Mouse (Mus musculus): ENCODE data around the gene Gm49354. TPM values are rescaled to one million over a fixed set of nuclear protein-coding genes. Genes with fewer than 3 reads are reported as not detected.

Gene Gm49354
- not detected for polyA plus RNA-seq (2014; fragmentation: Illumina TruSeq; extraction: RNeasy Lipid Tissue Mini Kit (QIAGEN cat#74804); ENCODE audit: low read depth, low replicate concordance)

GRCm38 (mm10) chr13:59782145-59782544, at the start of gene Gm49354:
Gene Gm49354, minus strand, starts transcription at chr13:59782245.

GRCm38 (mm10) chr13:59822507-59823462, 40.7 kb upstream of the Gm49354 start, which contains the start of gene Tut7:
Gene Tut7, minus strand, starts transcription at chr13:59823147.

GRCm38 (mm10) chr13:59769296-59770163, 12.5 kb downstream of the Gm49354 start, which contains the start of gene Isca1:
Gene Isca1, minus strand, starts transcription at chr13:59769810.

GRCm38 (mm10) chr13:59746711-59747110, 35.3 kb downstream of the Gm49354 start, which contains the start of gene 1700014D04Rik:
Gene 1700014D04Rik, minus strand, starts transcription at chr13:59746752.

GRCm38 (mm10) chr13:59731652-59732051, 50.4 kb downstream of the Gm49354 start, which contains the start of gene Spata31d1d:
Gene Spata31d1d, minus strand, starts transcription at chr13:59731752.

GRCm38 (mm10) chr13:59711984-59712383, 70.1 kb downstream of the Gm49354 start, which contains the start of gene Spata31d1b:
Gene Spata31d1b, plus strand, starts transcription at chr13:59712284.

GRCm38 (mm10) chr13:59710230-59710629, 71.8 kb downstream of the Gm49354 start, which contains the start of gene Spata31d1a:
Gene Spata31d1a, minus strand, starts transcription at chr13:59710330.

Other genes starting within 250 kb of the Gm49354 start
- 111 TPM for gene Agtpbp1, start 197.0 kb downstream of the Gm49354 start, polyA plus RNA-seq (2014; fragmentation: Illumina TruSeq; extraction: RNeasy Lipid Tissue Mini Kit (QIAGEN cat#74804); ENCODE audit: low read depth, low replicate concordance)
- gene Naa35, start 197.0 kb downstream of the Gm49354 start, polyA plus RNA-seq (2014; fragmentation: Illumina TruSeq; extraction: RNeasy Lipid Tissue Mini Kit (QIAGEN cat#74804); ENCODE audit: low read depth, low replicate concordance), result 51.5 TPM
- gene Golm1, start 106.4 kb downstream of the Gm49354 start, polyA plus RNA-seq (2014; fragmentation: Illumina TruSeq; extraction: RNeasy Lipid Tissue Mini Kit (QIAGEN cat#74804); ENCODE audit: low read depth, low replicate concordance), result 13.5 TPM
- gene 4921517D22Rik, start 88.1 kb downstream of the Gm49354 start, polyA plus RNA-seq (2014; fragmentation: Illumina TruSeq; extraction: RNeasy Lipid Tissue Mini Kit (QIAGEN cat#74804); ENCODE audit: low read depth, low replicate concordance), result not detected
- not detected for gene Spata31d1a, start 71.9 kb downstream of the Gm49354 start, polyA plus RNA-seq (2014; fragmentation: Illumina TruSeq; extraction: RNeasy Lipid Tissue Mini Kit (QIAGEN cat#74804); ENCODE audit: low read depth, low replicate concordance)
- gene Spata31d1b, start 70.0 kb downstream of the Gm49354 start, polyA plus RNA-seq (2014; fragmentation: Illumina TruSeq; extraction: RNeasy Lipid Tissue Mini Kit (QIAGEN cat#74804); ENCODE audit: low read depth, low replicate concordance), result not detected
- gene Spata31d1d, start 50.5 kb downstream of the Gm49354 start, polyA plus RNA-seq (2014; fragmentation: Illumina TruSeq; extraction: RNeasy Lipid Tissue Mini Kit (QIAGEN cat#74804); ENCODE audit: low read depth, low replicate concordance), result not detected
- gene 1700014D04Rik, start 35.5 kb downstream of the Gm49354 start, polyA plus RNA-seq (2014; fragmentation: Illumina TruSeq; extraction: RNeasy Lipid Tissue Mini Kit (QIAGEN cat#74804); ENCODE audit: low read depth, low replicate concordance), result not detected
- gene Isca1, start 12.4 kb downstream of the Gm49354 start, polyA plus RNA-seq (2014; fragmentation: Illumina TruSeq; extraction: RNeasy Lipid Tissue Mini Kit (QIAGEN cat#74804); ENCODE audit: low read depth, low replicate concordance), result 322 TPM
- gene Tut7, start 40.9 kb upstream of the Gm49354 start, polyA plus RNA-seq (2014; fragmentation: Illumina TruSeq; extraction: RNeasy Lipid Tissue Mini Kit (QIAGEN cat#74804); ENCODE audit: low read depth, low replicate concordance), result 34.1 TPM